Mouse (Mus musculus) forebrain, embryonic 11.5 days (tissue): ENCODE measurements around the gene Cacna1s. TPM values are rescaled to one million over a fixed set of nuclear protein-coding genes. Genes with fewer than 3 reads are reported as not detected.

Source experiments
- ATAC-seq: fragments of 200-750 bp; cut with Nextera tagmentation; replicated peaks from 2 replicates; pipeline ENCODE4 v1.8.0; 2017; ENCODE audit warnings: moderate TSS enrichment; ENCODE audit not compliant: low FRiP score
- DNase-seq: peaks from one replicate; pipeline ENCODE4 v3.0.0-alpha.2; 2017; ENCODE audit warnings: low spot score
- H3K27ac ChIP-seq: fragments of 300-500 bp; sonication (generic); 2 replicates; pipeline ENCODE4 v1.5.1; 2014; ENCODE audit warnings: low read depth, low read length
- H3K27me3 ChIP-seq: fragments of 300-500 bp; sonication (generic); 2 replicates; pipeline ENCODE4 v1.6.1; 2014; ENCODE audit warnings: mild to moderate bottlenecking, low read length, mixed read lengths; ENCODE audit not compliant: control insufficient read depth, insufficient read depth
- H3K36me3 ChIP-seq: fragments of 300-500 bp; sonication (generic); 2 replicates; pipeline ENCODE4 v1.6.1; 2014; ENCODE audit warnings: mild to moderate bottlenecking, low read length, moderate library complexity, mixed read lengths; ENCODE audit not compliant: control insufficient read depth, insufficient read depth
- H3K4me1 ChIP-seq: fragments of 300-500 bp; sonication (generic); replicated peaks from 2 replicates; pipeline ENCODE4 v1.6.1; 2014; ENCODE audit warnings: low read length, mixed read lengths; ENCODE audit not compliant: control insufficient read depth, insufficient read depth
- H3K4me2 ChIP-seq: fragments of 300-500 bp; sonication (generic); 2 replicates; pipeline ENCODE4 v1.6.1; 2014; ENCODE audit warnings: low read depth, mild to moderate bottlenecking, low read length, moderate library complexity, mixed read lengths; ENCODE audit not compliant: severe bottlenecking
- H3K4me3 ChIP-seq: fragments of 300-500 bp; sonication (generic); 2 replicates; pipeline ENCODE4 v1.5.1; 2014; ENCODE audit warnings: low read depth, low read length
- H3K9ac ChIP-seq: fragments of 300-500 bp; sonication (generic); 2 replicates; pipeline ENCODE4 v1.6.1; 2014; ENCODE audit warnings: low read length
- H3K9me3 ChIP-seq: fragments of 300-500 bp; sonication (generic); 2 replicates; pipeline ENCODE4 v1.6.1; 2016; ENCODE audit warnings: low read length, mixed read lengths; ENCODE audit not compliant: control insufficient read depth
- WGBS: fragments of 180-500 bp; shearing (Covaris S2); extraction: QIAGEN DNeasy Blood & Tissue Kit; methylation state at CpG from one replicate; pipeline ENCODE4 v1.1.7; 2014; 5-methylcytosine and 5-hydroxymethylcytosine counted together
- polyA plus RNA-seq: library from polyadenylated mRNA; unstranded; fragments of >200 nt; fragmentation: Nextera tagmentation; extraction: Ambion mirVana; gene quantifications from 2 replicates; pipeline ENCODE4 v1.2.1, GENCODE M21; 2014

The Cacna1s gene
- polyA plus RNA-seq, 1 experiment from 2014 or later, result 0.20 TPM

- Histone ChIP-seq H3K27ac (no peak overlapping the region), H3K4me2 (no peak overlapping the region), H3K4me1 (no peaks in the 10 kb centered on the region), H3K27me3 (no peaks in the 10 kb centered on the region), H3K36me3 (no peaks in the 10 kb centered on the region), H3K4me3 (no peak overlapping the region), H3K9ac (no peak overlapping the region), H3K9me3 (no peaks in the 10 kb centered on the region)
- 52% methylated on average over 9 of the region's 9 CpGs for WGBS
- DNase-seq (no peak), ATAC-seq (no peak; the same call in 1 of the 2 replicates)
These were observed 8.7 kb downstream of the Cacna1s start for GRCm38 (mm10) chr1:136061041-136061789.

GRCm38 (mm10) chr1:136061790-136062141 lies 9.2 kb downstream of the Cacna1s start:
- Histone ChIP-seq H3K36me3 (no peaks in the 10 kb centered on the region), H3K4me1 (no peaks in the 10 kb centered on the region), H3K9ac (no peak overlapping the region), H3K9me3 (no peaks in the 10 kb centered on the region), H3K4me2 (no peak overlapping the region), H3K27me3 (no peaks in the 10 kb centered on the region), H3K4me3 (no peak overlapping the region), H3K27ac (no peak overlapping the region)
- 84% methylated on average over 7 of the region's 7 CpGs for WGBS
- DNase-seq, result no peak
- ATAC-seq, result no peak

DNA sequence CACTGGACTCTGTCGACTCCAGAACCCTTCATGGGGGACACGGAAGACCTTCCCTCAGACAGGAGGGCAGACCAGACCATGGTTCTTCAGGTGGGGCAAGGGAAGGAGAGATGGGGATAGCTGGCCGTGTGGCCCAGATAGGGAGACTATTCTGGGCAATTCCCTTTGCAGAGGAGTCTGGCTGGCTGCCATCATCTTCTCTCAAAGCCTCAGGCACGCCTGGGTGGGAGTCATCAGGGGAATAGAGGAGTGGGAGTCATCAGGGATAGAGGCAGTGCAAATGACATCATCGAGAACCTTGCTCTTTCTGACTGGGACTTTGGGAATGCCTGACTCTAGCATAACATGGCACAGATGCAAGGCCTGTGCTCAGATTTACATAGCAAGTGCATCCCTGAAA lies 11.4 kb downstream of the Cacna1s start:
- Histone ChIP-seq H3K27me3 (no peaks in the 10 kb centered on the region), H3K4me2 (no peak overlapping the region), H3K4me3 (no peak overlapping the region), H3K4me1 (no peaks in the 10 kb centered on the region), H3K9ac (no peak overlapping the region), H3K36me3 (no peaks in the 10 kb centered on the region), H3K27ac (no peak overlapping the region), H3K9me3 (no peaks in the 10 kb centered on the region)
- no peak for DNase-seq
- no peak for ATAC-seq
- WGBS, result 78% methylated on average over 5 of the region's 5 CpGs

DNA sequence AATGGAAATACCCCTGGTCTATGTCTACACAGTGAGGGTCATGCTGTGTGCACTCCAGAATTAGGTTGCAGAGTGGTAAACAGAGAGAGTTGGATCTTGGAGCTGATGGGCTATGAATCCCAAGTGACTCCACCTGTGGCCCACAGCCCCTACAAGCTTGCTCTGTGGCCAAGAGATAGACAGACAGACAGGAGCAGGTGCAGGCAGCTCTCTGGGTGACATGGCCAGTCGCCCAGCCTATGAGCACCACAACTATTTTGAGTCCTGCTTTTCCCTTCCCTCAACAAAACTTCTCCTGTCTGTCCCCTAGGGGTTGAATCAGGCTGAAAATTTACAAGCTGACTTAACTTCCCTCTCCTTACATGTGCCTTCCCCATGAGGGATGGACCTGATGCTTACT lies 14.1 kb downstream of the Cacna1s start:
- H3K27ac ChIP-seq, result no peak overlapping the region
- no peaks in the 10 kb centered on the region for H3K27me3 ChIP-seq
- ATAC-seq (no peak), DNase-seq (no peak)
- no peak overlapping the region for H3K4me3 ChIP-seq
- no peaks in the 10 kb centered on the region for H3K9me3 ChIP-seq
- no peaks in the 10 kb centered on the region for H3K4me1 ChIP-seq
- 67% methylated on average over 1 of the region's 1 CpGs for WGBS
- H3K9ac ChIP-seq, result no peak overlapping the region
- H3K4me2 ChIP-seq, result no peak overlapping the region
- H3K36me3 ChIP-seq, result no peaks in the 10 kb centered on the region

DNA sequence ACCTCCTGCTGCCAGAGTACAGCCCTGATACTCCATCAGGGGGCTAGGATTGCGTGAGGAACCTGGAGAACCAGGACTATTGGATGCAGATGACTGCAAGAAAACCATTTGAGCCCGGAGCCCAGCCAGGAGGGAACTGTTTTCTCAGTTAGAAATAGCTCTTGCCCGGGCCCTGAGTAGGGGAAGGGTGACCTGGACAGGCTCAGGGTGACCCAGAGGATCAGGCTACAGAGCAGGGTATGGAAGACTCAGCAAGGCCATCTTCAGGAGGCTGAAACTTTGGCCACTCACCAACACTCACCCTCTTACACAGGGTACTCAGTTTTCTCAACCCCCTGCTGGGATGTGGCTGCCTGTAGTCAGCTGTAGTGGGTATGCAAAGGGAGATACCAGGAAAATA lies 15.0 kb downstream of the Cacna1s start:
- Histone ChIP-seq H3K4me2 (no peak overlapping the region), H3K4me3 (no peak overlapping the region), H3K27me3 (no peaks in the 10 kb centered on the region), H3K9me3 (no peaks in the 10 kb centered on the region), H3K27ac (no peak overlapping the region), H3K9ac (no peak overlapping the region), H3K36me3 (no peaks in the 10 kb centered on the region), H3K4me1 (no peaks in the 10 kb centered on the region)
- DNase-seq, result no peak
- WGBS, result 76% methylated on average over 3 of the region's 3 CpGs
- no peak for ATAC-seq

DNA sequence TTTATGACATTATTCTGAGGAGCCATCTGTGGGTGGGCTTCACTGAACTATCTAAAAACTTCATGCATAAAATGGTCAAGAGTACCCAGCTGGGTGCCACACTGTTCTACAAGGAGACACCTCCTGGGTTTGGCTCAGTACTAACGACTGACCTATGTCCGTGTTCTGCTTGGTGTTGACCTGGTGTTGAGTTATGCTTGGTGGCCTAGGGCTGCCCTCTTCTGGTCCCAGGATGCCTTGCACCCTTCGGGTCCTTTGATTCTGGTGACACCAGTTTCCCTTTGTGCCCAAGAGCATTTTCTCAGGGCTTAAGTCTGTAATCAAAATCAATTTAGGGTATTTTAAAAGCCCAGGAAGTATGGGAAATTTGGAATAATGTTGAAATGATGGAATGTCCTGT lies 23.5 kb downstream of the Cacna1s start:
- H3K4me1 ChIP-seq, result no peaks in the 10 kb centered on the region
- WGBS, result 16% methylated on average over 3 of the region's 3 CpGs
- H3K9ac ChIP-seq, result no peak overlapping the region
- H3K36me3 ChIP-seq, result no peaks in the 10 kb centered on the region
- no peak for ATAC-seq
- no peaks in the 10 kb centered on the region for H3K27me3 ChIP-seq
- DNase-seq, result no peak
- no peaks in the 10 kb centered on the region for H3K9me3 ChIP-seq
- H3K4me3 ChIP-seq, result no peak overlapping the region
- no peak overlapping the region for H3K4me2 ChIP-seq
- H3K27ac ChIP-seq, result no peak overlapping the region

GRCm38 (mm10) chr1:136077656-136078055 lies 25.1 kb downstream of the Cacna1s start:
- no peaks in the 10 kb centered on the region for H3K4me1 ChIP-seq
- H3K27me3 ChIP-seq, result no peaks in the 10 kb centered on the region
- H3K4me3 ChIP-seq, result no peak overlapping the region
- H3K9me3 ChIP-seq, result 0 out of 2 replicates have a peak, but pooled peaks cover 2% of the 10 kb centered on the region
- DNase-seq (no peak), ATAC-seq (no peak)
- H3K27ac ChIP-seq, result no peak overlapping the region
- WGBS, result 77% methylated on average over 4 of the region's 4 CpGs
- no peaks in the 10 kb centered on the region for H3K36me3 ChIP-seq
- no peak overlapping the region for H3K9ac ChIP-seq
- no peak overlapping the region for H3K4me2 ChIP-seq

GRCm38 (mm10) chr1:136081161-136081560 lies 28.6 kb downstream of the Cacna1s start:
- Histone ChIP-seq H3K9ac (no peak overlapping the region), H3K4me2 (no peak overlapping the region), H3K36me3 (no peaks in the 10 kb centered on the region), H3K27ac (no peak overlapping the region), H3K9me3 (0 out of 2 replicates have a peak, but pooled peaks cover 2% of the 10 kb centered on the region), H3K4me3 (no peak overlapping the region), H3K4me1 (no peaks in the 10 kb centered on the region), H3K27me3 (no peaks in the 10 kb centered on the region)
- WGBS, result 75% methylated on average over 1 of the region's 1 CpGs
- ATAC-seq, result no peak
- DNase-seq, result no peak

- Histone ChIP-seq H3K4me3 (no peak overlapping the region), H3K27ac (no peak overlapping the region), H3K36me3 (no peaks in the 10 kb centered on the region), H3K9ac (no peak overlapping the region), H3K27me3 (no peaks in the 10 kb centered on the region), H3K4me2 (no peak overlapping the region), H3K9me3 (0 out of 2 replicates have a peak, but pooled peaks cover 2% of the 10 kb centered on the region), H3K4me1 (no peaks in the 10 kb centered on the region)
- DNase-seq, result no peak
- ATAC-seq, result no peak
- 92% methylated on average over 3 of the region's 3 CpGs for WGBS
These were observed 33.6 kb downstream of the Cacna1s start for GRCm38 (mm10) chr1:136085988-136086685.
